Mouse (Mus musculus) right cerebral cortex, postnatal 25 days (tissue): ENCODE measurements around the gene Gal3st2c.
"Not testable (repeated sequence)": the region's sequence is repeated elsewhere in the genome, so short reads cannot be mapped to it uniquely, and the experiment has no call there.

Experiments used
- DNase-seq: peaks from one replicate; pipeline ENCODE4 v3.0.0; 2022

Gene Gal3st2c

GRCm38 (mm10) chr1:94051104-94051503 is 60.8 kb downstream of the Gal3st2c start:
- DNase-seq = no peak

GRCm38 (mm10) chr1:94052373-94052772 is 62.1 kb downstream of the Gal3st2c start, which contains the start of gene Pdcd1:
Pdcd1 (minus strand) TSS chr1:94052553.
- DNase-seq = no peak

- DNase-seq = peak; percentile 82
Observed at GRCm38 (mm10) chr1:94053530-94054216, 63.4 kb downstream of the Gal3st2c start.

DNA sequence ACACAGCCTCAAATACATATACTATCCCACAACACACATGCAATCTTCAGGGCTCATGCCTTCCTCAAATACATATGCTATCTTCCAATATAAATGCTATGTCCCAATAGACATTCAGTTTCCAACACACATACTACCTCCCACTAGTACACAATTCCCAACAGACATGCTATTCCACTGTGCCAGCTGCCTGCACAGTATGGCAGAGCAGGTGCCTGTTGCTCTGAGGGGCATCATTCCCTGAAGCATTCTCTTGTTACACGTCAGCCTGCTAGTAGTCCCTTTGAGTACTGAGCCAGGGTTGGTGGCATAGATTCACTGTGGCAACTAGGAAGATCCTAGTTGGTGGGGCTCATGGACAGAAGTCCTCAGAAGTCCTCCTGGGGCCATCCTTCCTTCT is 64.2 kb downstream of the Gal3st2c start:
- DNase-seq = no peak

DNA sequence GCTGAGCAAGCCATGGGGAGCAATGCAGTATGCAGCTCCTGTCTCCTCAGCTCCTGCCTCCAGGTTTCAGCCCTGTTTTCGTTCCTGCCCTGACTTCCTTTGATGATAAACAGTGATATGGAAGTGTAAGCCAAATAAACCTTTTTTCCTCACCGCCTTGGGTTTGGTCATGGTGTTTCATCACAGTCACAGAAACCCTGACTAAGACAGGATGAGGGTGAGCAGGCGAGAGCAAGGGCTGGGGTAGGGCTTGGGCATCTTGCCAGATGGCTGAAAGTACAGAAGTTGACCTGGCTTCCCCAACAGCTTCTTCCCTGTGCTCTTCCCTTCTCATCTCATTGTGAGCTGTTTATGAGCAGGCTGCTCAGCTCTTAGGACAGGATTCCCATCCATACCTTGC is 65.7 kb downstream of the Gal3st2c start:
- DNase-seq = no peak

DNA sequence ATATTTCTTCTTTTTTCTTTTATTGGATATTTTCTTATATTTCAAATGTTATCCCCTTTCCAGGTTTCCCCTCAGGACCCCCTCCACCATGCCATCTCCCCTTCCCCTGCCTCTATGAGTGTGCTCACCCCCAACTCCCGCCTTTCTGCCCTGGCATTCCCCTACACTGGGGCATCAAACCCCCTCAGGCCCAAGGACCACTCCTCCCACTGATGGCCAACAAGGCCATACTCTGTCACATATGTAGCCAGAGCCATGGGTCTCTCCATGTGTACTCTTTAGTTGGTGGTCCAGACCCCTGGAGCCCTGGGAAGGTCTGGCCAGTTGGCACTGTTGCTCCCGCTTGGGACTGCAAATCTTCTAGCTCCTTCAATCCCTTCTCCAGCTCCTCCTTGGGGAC is 67.1 kb downstream of the Gal3st2c start:
- DNase-seq = no peak

DNA sequence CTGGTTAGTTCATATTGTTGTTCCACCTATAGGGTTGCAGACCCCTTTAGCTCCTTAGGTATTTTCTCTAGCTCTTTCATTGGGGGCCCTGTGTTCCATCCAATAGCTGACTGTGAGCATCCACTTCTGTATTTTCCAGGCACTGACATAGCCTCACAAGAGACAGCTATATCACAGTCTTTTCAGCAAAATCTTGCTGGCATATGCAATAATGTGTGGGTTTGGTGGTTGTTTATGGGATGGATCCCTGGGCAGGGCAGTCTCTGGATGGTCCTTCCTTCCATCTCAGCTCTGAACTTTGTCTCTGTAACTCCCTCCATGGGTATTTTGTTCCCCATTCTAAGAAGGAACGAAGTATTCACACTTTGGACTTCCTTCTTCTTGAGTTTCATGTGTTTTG is 68.0 kb downstream of the Gal3st2c start:
- not testable (repeated sequence) for DNase-seq
